Mouse (Mus musculus): Measurements from ENCODE around the gene A930004D18Rik. TPM values are rescaled to one million over a fixed set of nuclear protein-coding genes. Genes with fewer than 3 reads are reported as not detected.

Gene A930004D18Rik
- total and polyA plus RNA-seq, 2 experiments, result 1.9 to 2.8 TPM

DNA sequence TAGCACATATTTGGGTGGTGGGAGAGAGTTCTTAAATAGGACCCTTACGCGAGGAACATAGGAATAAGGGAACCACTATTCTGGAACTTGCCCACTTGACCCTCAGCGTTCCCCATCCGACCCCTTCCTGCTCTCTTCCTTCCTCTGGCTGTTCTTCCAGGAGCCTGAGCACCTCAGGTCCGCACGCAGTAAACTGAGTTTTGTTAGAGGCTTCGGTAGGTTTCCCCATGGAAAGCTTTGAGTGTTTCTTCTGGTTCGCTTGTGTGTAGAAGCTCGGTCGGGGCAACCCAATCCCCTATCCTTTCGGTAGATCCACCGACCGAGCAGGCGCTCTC is 11.8 kb downstream of the A930004D18Rik start:
- no peaks in the 10 kb centered on the region for H3K36me3 ChIP-seq (ENCODE audit: control insufficient read depth, insufficient read depth, low read length)
- no peaks in the 10 kb centered on the region for H3K79me2 ChIP-seq (ENCODE audit: control insufficient read depth, insufficient read depth, low read length)
- TF ChIP-seq POLR2A (IDR thresholded peaks at IDR 0.05; ENCODE audit: extremely low read depth, insufficient read depth, low read length) (no peak), CTCF (IDR thresholded peaks at IDR 0.05; ENCODE audit: low read depth, low read length) (no peak)
- H3K27me3 ChIP-seq (ENCODE audit: control insufficient read depth, insufficient read depth, low read length), result no peaks in the 10 kb centered on the region
- peak overlapping the region; percentile 56; the same call in 1 of the 2 replicates for H3K4me3 ChIP-seq (ENCODE audit: insufficient read depth, low read depth, low read length)
- H3K4me1 ChIP-seq (ENCODE audit: control insufficient read depth, insufficient read depth, low read length), result 0 out of 2 replicates have a peak, but pooled peaks cover 5% of the 10 kb centered on the region
- DNase-seq (ENCODE audit: extremely low read depth, low read depth, low spot score), result no peak
- 9% methylated on average over 14 of the region's 14 CpGs for WGBS
- H3K9ac ChIP-seq (ENCODE audit: low read depth, low read length), result peak overlapping the region; percentile 55; the same call in 1 of the 2 replicates
- H3K27ac ChIP-seq (replicated peaks; ENCODE audit: insufficient read depth, low read depth, low read length), result no peak overlapping the region

DNA sequence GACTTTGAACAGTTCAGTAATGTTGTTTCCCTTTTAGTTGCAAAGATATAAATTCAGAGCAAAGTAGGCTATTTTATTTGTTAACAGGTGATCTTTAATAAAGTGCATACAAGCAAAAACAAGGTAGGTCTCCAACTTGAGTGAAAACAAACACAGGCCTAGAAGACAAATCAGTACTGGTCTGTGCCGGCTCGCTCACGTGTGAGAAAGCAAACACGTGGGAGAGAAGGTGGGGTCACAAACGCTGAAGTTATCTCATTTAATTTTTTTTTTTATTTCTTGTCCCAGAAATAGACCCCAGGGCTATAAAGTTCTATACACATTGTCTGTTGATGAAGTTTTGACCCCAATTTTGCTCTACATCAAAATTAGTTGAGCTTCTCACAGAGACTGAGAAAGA is 12.4 kb downstream of the A930004D18Rik start:
- Histone ChIP-seq H3K79me2 (ENCODE audit: control insufficient read depth, insufficient read depth, low read length) (no peaks in the 10 kb centered on the region), H3K27me3 (ENCODE audit: control insufficient read depth, insufficient read depth, low read length) (no peaks in the 10 kb centered on the region), H3K9ac (ENCODE audit: low read depth, low read length) (no peak overlapping the region), H3K36me3 (ENCODE audit: control insufficient read depth, insufficient read depth, low read length) (no peaks in the 10 kb centered on the region), H3K4me1 (ENCODE audit: control insufficient read depth, insufficient read depth, low read length) (0 out of 2 replicates have a peak, but pooled peaks cover 5% of the 10 kb centered on the region), H3K4me3 (ENCODE audit: insufficient read depth, low read depth, low read length) (no peak overlapping the region), H3K27ac (replicated peaks; ENCODE audit: insufficient read depth, low read depth, low read length) (no peak overlapping the region)
- DNase-seq (ENCODE audit: extremely low read depth, low read depth, low spot score), result no peak
- 75% methylated on average over 5 of the region's 5 CpGs for WGBS
- TF ChIP-seq CTCF (IDR thresholded peaks at IDR 0.05; ENCODE audit: low read depth, low read length), result no peak
- no peak for TF ChIP-seq POLR2A (IDR thresholded peaks at IDR 0.05; ENCODE audit: extremely low read depth, insufficient read depth, low read length)

DNA sequence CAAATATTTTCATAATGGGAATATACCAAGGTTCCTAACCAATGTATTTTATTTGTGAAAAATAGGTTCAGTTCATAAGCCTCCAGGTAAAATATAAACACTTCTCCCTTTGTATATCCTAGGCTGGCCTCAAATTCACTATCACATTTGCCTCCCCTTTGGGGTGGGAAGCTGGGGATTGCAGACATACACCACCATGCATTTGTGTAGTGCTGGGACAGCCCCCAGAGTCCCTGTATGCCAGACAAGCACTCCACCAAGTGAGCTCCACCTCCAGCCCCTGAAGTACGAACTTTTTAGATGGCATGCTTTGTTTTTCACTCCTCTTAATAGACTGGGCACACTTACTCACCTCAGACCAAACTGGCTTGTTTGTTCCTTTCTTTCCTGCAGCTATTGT is 14.7 kb downstream of the A930004D18Rik start:
- Histone ChIP-seq H3K4me1 (ENCODE audit: control insufficient read depth, insufficient read depth, low read length) (0 out of 2 replicates have a peak, but pooled peaks cover 5% of the 10 kb centered on the region), H3K79me2 (ENCODE audit: control insufficient read depth, insufficient read depth, low read length) (no peaks in the 10 kb centered on the region), H3K27ac (replicated peaks; ENCODE audit: insufficient read depth, low read depth, low read length) (no peak overlapping the region), H3K4me3 (ENCODE audit: insufficient read depth, low read depth, low read length) (no peak overlapping the region), H3K9ac (ENCODE audit: low read depth, low read length) (no peak overlapping the region), H3K27me3 (ENCODE audit: control insufficient read depth, insufficient read depth, low read length) (no peaks in the 10 kb centered on the region), H3K36me3 (ENCODE audit: control insufficient read depth, insufficient read depth, low read length) (no peaks in the 10 kb centered on the region)
- TF ChIP-seq CTCF (IDR thresholded peaks at IDR 0.05; ENCODE audit: low read depth, low read length) (no peak), POLR2A (IDR thresholded peaks at IDR 0.05; ENCODE audit: extremely low read depth, insufficient read depth, low read length) (no peak)
- WGBS, result 83% methylated on average over 1 of the region's 1 CpGs
- DNase-seq (ENCODE audit: extremely low read depth, low read depth, low spot score), result no peak

DNA sequence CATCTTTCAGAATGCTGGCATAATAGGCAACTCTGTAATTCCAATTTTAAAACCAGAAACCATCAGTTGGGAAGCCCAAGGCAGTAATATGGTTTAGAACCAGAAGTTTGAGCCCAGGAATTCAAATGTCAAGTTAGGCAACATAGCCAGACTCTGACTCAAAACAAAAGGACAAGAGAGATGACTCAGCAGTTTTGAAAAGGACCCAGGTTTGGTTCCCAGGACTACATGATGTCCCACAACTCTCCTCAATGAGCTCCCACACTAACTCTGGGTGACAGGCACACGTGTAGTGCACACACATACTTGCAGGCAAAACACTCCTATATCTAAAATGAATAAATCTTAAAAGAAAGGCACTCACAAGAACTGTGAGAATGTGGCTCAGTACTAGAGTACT is 18.4 kb downstream of the A930004D18Rik start:
- no peaks in the 10 kb centered on the region for H3K79me2 ChIP-seq (ENCODE audit: control insufficient read depth, insufficient read depth, low read length)
- no peak for TF ChIP-seq POLR2A (IDR thresholded peaks at IDR 0.05; ENCODE audit: extremely low read depth, insufficient read depth, low read length)
- TF ChIP-seq CTCF (IDR thresholded peaks at IDR 0.05; ENCODE audit: low read depth, low read length), result no peak
- H3K36me3 ChIP-seq (ENCODE audit: control insufficient read depth, insufficient read depth, low read length), result no peaks in the 10 kb centered on the region
- no peak for DNase-seq (ENCODE audit: extremely low read depth, low read depth, low spot score)
- no peak overlapping the region for H3K4me3 ChIP-seq (ENCODE audit: insufficient read depth, low read depth, low read length)
- no peaks in the 10 kb centered on the region for H3K27me3 ChIP-seq (ENCODE audit: control insufficient read depth, insufficient read depth, low read length)
- H3K4me1 ChIP-seq (ENCODE audit: control insufficient read depth, insufficient read depth, low read length), result no peaks in the 10 kb centered on the region
- H3K9ac ChIP-seq (ENCODE audit: low read depth, low read length), result no peak overlapping the region
- H3K27ac ChIP-seq (replicated peaks; ENCODE audit: insufficient read depth, low read depth, low read length), result no peak overlapping the region
- 100% methylated on average over 1 of the region's 1 CpGs for WGBS

DNA sequence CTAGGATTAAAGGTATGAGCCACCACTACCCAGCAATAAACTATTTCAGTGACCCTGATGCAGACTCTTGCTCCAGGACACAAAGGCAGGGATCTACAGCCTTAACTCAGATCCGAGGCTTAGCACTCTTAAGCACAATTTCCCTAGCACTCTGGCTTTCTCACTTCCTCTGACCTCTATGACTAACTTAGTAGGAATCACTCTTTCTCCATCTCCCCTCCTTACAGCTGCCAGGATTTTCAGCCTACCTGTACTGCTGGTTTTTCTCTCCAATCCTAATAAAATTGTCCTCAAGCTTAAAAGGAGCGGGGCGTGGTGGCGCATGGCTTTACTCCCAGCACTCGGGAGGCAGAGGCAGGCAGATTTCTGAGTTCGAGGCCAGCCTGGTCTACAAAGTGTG is 20.2 kb downstream of the A930004D18Rik start:
- WGBS, result 98% methylated on average over 6 of the region's 6 CpGs
- no peaks in the 10 kb centered on the region for H3K79me2 ChIP-seq (ENCODE audit: control insufficient read depth, insufficient read depth, low read length)
- H3K27ac ChIP-seq (replicated peaks; ENCODE audit: insufficient read depth, low read depth, low read length), result no peak overlapping the region
- no peak overlapping the region for H3K4me3 ChIP-seq (ENCODE audit: insufficient read depth, low read depth, low read length)
- no peaks in the 10 kb centered on the region for H3K36me3 ChIP-seq (ENCODE audit: control insufficient read depth, insufficient read depth, low read length)
- no peaks in the 10 kb centered on the region for H3K27me3 ChIP-seq (ENCODE audit: control insufficient read depth, insufficient read depth, low read length)
- H3K9ac ChIP-seq (ENCODE audit: low read depth, low read length), result no peak overlapping the region
- no peak for DNase-seq (ENCODE audit: extremely low read depth, low read depth, low spot score)
- TF ChIP-seq POLR2A (IDR thresholded peaks at IDR 0.05; ENCODE audit: extremely low read depth, insufficient read depth, low read length) (no peak), CTCF (IDR thresholded peaks at IDR 0.05; ENCODE audit: low read depth, low read length) (no peak)
- H3K4me1 ChIP-seq (ENCODE audit: control insufficient read depth, insufficient read depth, low read length), result no peaks in the 10 kb centered on the region

DNA sequence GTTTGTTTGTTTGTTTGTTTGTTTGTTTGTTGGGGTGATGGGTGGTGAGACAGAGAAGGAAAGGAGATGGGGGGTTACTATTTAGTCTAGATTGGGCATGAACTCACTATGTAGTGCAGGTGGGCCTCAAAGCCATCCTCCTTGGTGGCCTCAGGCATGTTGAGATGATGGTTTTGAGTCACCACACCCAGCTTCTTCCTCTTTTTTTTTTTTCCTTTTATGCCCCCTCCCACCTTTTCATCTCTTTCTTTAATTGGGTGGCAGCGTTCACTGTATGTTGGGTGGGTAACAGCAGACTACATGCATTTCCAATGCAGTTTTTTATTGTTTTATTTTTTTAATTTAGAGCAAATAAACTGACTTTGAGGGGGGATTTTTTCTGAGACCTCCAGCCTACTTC is 20.9 kb downstream of the A930004D18Rik start:
- Histone ChIP-seq H3K79me2 (ENCODE audit: control insufficient read depth, insufficient read depth, low read length) (no peaks in the 10 kb centered on the region), H3K9ac (ENCODE audit: low read depth, low read length) (no peak overlapping the region), H3K4me3 (ENCODE audit: insufficient read depth, low read depth, low read length) (no peak overlapping the region), H3K4me1 (ENCODE audit: control insufficient read depth, insufficient read depth, low read length) (no peaks in the 10 kb centered on the region), H3K36me3 (ENCODE audit: control insufficient read depth, insufficient read depth, low read length) (no peaks in the 10 kb centered on the region), H3K27ac (replicated peaks; ENCODE audit: insufficient read depth, low read depth, low read length) (no peak overlapping the region), H3K27me3 (ENCODE audit: control insufficient read depth, insufficient read depth, low read length) (no peaks in the 10 kb centered on the region)
- TF ChIP-seq CTCF (IDR thresholded peaks at IDR 0.05; ENCODE audit: low read depth, low read length), result no peak
- no peak for TF ChIP-seq POLR2A (IDR thresholded peaks at IDR 0.05; ENCODE audit: extremely low read depth, insufficient read depth, low read length)
- 86% methylated on average over 1 of the region's 1 CpGs for WGBS
- DNase-seq (ENCODE audit: extremely low read depth, low read depth, low spot score), result no peak

Data from liver, adult 2 months (tissue).